Mouse (Mus musculus) hindbrain, embryonic 11.5 days (tissue): ENCODE data around the gene Castor1. TPM values are rescaled to one million over a fixed set of nuclear protein-coding genes. Genes with fewer than 3 reads are reported as not detected.
"Not testable (repeated sequence)": the region's sequence is repeated elsewhere in the genome, so short reads cannot be mapped to it uniquely, and the experiment has no call there.

Experiments
- ATAC-seq: fragments of 200-750 bp; cut with Nextera tagmentation; 2 replicates; pipeline ENCODE4 v1.8.0; 2017; ENCODE audit warnings: mild to moderate bottlenecking, moderate TSS enrichment, moderate library complexity; ENCODE audit not compliant: low FRiP score
- DNase-seq: peaks from one replicate; pipeline ENCODE4 v3.0.0-alpha.2; 2015; ENCODE audit warnings: low spot score
- H3K27ac ChIP-seq: fragments of 300-500 bp; sonication (generic); 2 replicates; pipeline ENCODE4 v1.5.1; 2014; ENCODE audit warnings: mild to moderate bottlenecking, low read depth, low read length
- H3K27me3 ChIP-seq: fragments of 300-500 bp; sonication (generic); 2 replicates; pipeline ENCODE4 v1.6.1; 2014; ENCODE audit warnings: mild to moderate bottlenecking, low read length, moderate library complexity, mixed read lengths; ENCODE audit not compliant: control insufficient read depth, insufficient read depth
- H3K36me3 ChIP-seq: fragments of 300-500 bp; sonication (generic); 2 replicates; pipeline ENCODE4 v1.6.1; 2014; ENCODE audit warnings: mild to moderate bottlenecking, low read length, moderate library complexity, mixed read lengths; ENCODE audit not compliant: control insufficient read depth, insufficient read depth
- H3K4me1 ChIP-seq: fragments of 300-500 bp; sonication (generic); replicated peaks from 2 replicates; pipeline ENCODE4 v1.6.1; 2014; ENCODE audit warnings: low read length, mixed read lengths; ENCODE audit not compliant: control insufficient read depth, insufficient read depth
- H3K4me2 ChIP-seq: fragments of 300-500 bp; sonication (generic); replicated peaks from 2 replicates; pipeline ENCODE4 v1.6.1; 2014; ENCODE audit warnings: mild to moderate bottlenecking, low read depth, low read length
- H3K4me3 ChIP-seq: fragments of 300-500 bp; sonication (generic); 2 replicates; pipeline ENCODE4 v1.5.1; 2014; ENCODE audit warnings: low read depth, low read length
- H3K9ac ChIP-seq: fragments of 300-500 bp; sonication (generic); 2 replicates; pipeline ENCODE4 v1.6.1; 2014; ENCODE audit warnings: low read depth, low read length
- H3K9me3 ChIP-seq: fragments of 300-500 bp; sonication (generic); 2 replicates; pipeline ENCODE4 v1.6.1; 2016; ENCODE audit warnings: low read length; ENCODE audit not compliant: control insufficient read depth
- WGBS: fragments of 180-500 bp; shearing (Covaris S2); extraction: QIAGEN DNeasy Blood & Tissue Kit; methylation state at CpG from one replicate; pipeline ENCODE4 v1.1.7; 2014; 5-methylcytosine and 5-hydroxymethylcytosine counted together
- polyA plus RNA-seq: library from polyadenylated mRNA; unstranded; fragments of >200 nt; fragmentation: Nextera tagmentation; extraction: Ambion mirVana; gene quantifications from 2 replicates; pipeline ENCODE4 v1.2.1, GENCODE M21; 2014

Castor1 gene
- 2.1 and 3.4 TPM in 2 replicates for polyA plus RNA-seq

- peaks cover 2% of the 10 kb centered on the region; the same call in 1 of the 2 replicates for H3K4me1 ChIP-seq
- H3K9me3 ChIP-seq, result no peaks in the 10 kb centered on the region
- H3K27ac ChIP-seq, result no peak within 1 kb of the TSS
- ATAC-seq (peak; percentile 77), DNase-seq (peak; percentile 82)
- 3% methylated on average over 55 of the region's 56 CpGs for WGBS
- H3K4me3 ChIP-seq, result peak within 1 kb of the TSS; percentile 44
- H3K9ac ChIP-seq, result peak within 1 kb of the TSS; percentile 55; the same call in 1 of the 2 replicates
- peaks cover 8% of the 10 kb centered on the region for H3K27me3 ChIP-seq
- H3K36me3 ChIP-seq, result no peaks in the 10 kb centered on the region
- H3K4me2 ChIP-seq, result peak within 1 kb of the TSS; percentile 91
These were observed at the start of gene Castor1 for GRCm38 (mm10) chr11:4217914-4218629. Gene Castor1, plus strand, starts transcription at chr11:4218225.

DNA sequence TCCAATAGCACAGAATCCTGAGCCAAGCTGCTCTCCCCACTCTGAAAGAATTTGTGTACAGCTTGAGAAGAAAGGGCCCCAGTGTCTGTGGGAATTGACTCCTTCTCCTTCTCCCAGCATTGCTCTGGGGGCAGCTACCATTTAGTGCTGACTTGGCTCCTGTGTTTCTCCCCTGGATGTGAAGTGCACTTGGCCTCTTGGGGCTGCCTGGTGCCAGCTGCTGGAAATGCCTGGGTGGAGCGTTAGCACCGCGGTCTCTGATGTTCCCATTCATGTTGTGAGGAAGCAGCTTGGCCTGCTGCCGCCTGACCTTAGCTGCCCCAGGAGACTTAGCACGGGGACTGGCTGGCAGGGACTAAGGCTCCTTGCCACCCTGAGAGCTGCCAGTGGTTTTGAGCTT, 43.4 kb upstream of the Castor1 start:
- no peak for DNase-seq
- 91% methylated on average over 5 of the region's 5 CpGs for WGBS
- Histone ChIP-seq H3K4me1 (no peaks in the 10 kb centered on the region), H3K4me2 (no peak overlapping the region), H3K9me3 (no peaks in the 10 kb centered on the region), H3K27ac (no peak overlapping the region), H3K27me3 (no peaks in the 10 kb centered on the region), H3K4me3 (no peak overlapping the region), H3K36me3 (peaks cover 37% of the 10 kb centered on the region), H3K9ac (no peak overlapping the region)
- no peak for ATAC-seq

- WGBS, result 84% methylated on average over 4 of the region's 4 CpGs
- no peak for ATAC-seq
- Histone ChIP-seq H3K27ac (no peak overlapping the region), H3K9me3 (no peaks in the 10 kb centered on the region), H3K9ac (no peak overlapping the region), H3K4me3 (no peak overlapping the region), H3K4me1 (no peaks in the 10 kb centered on the region), H3K27me3 (no peaks in the 10 kb centered on the region), H3K36me3 (peaks cover 40% of the 10 kb centered on the region), H3K4me2 (no peak overlapping the region)
- no peak for DNase-seq
These were observed 40.3 kb upstream of the Castor1 start for GRCm38 (mm10) chr11:4177716-4178115.

- no peak overlapping the region for H3K27ac ChIP-seq
- no peaks in the 10 kb centered on the region for H3K9me3 ChIP-seq
- peaks cover 10% of the 10 kb centered on the region for H3K36me3 ChIP-seq
- DNase-seq, result no peak
- no peak for ATAC-seq
- H3K4me3 ChIP-seq, result no peak overlapping the region
- WGBS, result 23% methylated on average over 1 of the region's 1 CpGs
- no peaks in the 10 kb centered on the region for H3K4me1 ChIP-seq
- H3K4me2 ChIP-seq, result no peak overlapping the region
- H3K9ac ChIP-seq, result no peak overlapping the region
- H3K27me3 ChIP-seq, result no peaks in the 10 kb centered on the region
These were observed 36.0 kb upstream of the Castor1 start for GRCm38 (mm10) chr11:4182061-4182460.

GRCm38 (mm10) chr11:4183511-4183910, 34.5 kb upstream of the Castor1 start:
- DNase-seq (no peak), ATAC-seq (no peak)
- H3K4me3 ChIP-seq, result no peak overlapping the region
- H3K9me3 ChIP-seq, result no peaks in the 10 kb centered on the region
- no peak overlapping the region for H3K27ac ChIP-seq
- no peak overlapping the region for H3K4me2 ChIP-seq
- H3K4me1 ChIP-seq, result no peaks in the 10 kb centered on the region; the same call in 1 of the 2 replicates
- H3K9ac ChIP-seq, result no peak overlapping the region
- no peaks in the 10 kb centered on the region for H3K27me3 ChIP-seq
- H3K36me3 ChIP-seq, result peaks cover 3% of the 10 kb centered on the region; the same call in 1 of the 2 replicates

DNA sequence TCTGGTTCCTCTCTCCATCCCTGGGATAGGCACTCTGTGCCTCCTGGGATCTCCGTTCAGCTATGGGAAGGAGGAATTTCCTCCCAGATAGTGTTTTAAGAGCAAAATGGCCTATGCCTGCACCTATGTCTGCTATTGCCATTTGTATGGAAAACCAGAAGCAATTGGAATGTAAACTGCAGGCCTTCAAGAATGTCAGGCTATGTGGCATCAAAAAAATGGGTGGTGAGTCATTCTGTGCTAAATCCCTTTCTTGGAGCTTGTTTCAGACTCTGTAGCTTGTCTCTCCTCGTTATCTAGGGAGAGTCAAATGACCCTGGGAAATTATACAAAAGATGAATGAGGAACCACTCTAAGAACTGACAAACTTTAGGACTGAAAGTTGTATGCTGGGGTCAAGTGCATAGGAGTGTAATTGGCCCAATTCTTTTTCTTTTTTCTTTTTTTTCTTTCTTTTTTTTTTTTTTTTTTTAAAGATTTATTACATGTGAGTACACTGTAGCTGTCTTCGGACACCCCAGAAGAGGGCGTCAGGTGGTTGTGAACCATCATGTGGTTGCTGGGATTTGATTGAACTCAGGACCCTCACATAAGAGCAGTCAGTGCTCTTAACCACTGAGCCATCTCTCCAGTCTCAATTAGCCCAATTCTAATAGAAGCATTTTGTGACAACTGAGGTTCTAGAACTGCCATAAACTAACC, 33.6 kb upstream of the Castor1 start:
- Histone ChIP-seq H3K27me3 (no peaks in the 10 kb centered on the region), H3K4me2 (no peak overlapping the region), H3K9ac (no peak overlapping the region), H3K27ac (no peak overlapping the region), H3K4me1 (no peaks in the 10 kb centered on the region; the same call in 1 of the 2 replicates), H3K9me3 (no peaks in the 10 kb centered on the region), H3K36me3 (0 out of 2 replicates have a peak, but pooled peaks cover 3% of the 10 kb centered on the region), H3K4me3 (no peak overlapping the region)
- 78% methylated on average over 4 of the region's 4 CpGs for WGBS
- no peak for ATAC-seq
- DNase-seq, result no peak

DNA sequence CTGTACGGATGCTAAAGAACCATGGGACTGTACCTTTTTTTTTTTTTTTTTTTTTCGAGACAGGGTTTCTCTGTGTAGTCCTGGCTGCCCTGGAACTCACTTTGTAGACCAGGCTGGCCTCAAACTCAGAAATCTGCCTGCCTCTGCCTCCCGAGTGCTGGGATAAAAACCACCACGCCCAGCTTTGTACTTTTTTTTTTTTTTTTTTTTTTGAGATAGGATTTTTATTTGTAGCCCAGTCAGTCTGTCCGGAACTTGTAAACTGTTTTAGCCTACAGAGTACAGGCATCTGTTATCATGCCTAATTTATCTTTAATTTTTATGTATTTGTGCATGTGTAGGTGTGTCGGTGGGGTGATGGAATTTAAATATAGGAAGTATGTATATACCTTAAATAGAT, 32.5 kb upstream of the Castor1 start:
- not testable (repeated sequence) for H3K4me3 ChIP-seq, ATAC-seq, H3K4me1 ChIP-seq, H3K9me3 ChIP-seq, H3K4me2 ChIP-seq, H3K36me3 ChIP-seq, H3K9ac ChIP-seq, H3K27me3 ChIP-seq, DNase-seq, H3K27ac ChIP-seq
- 88% methylated on average over 6 of the region's 6 CpGs for whole genome bisulfite sequencing

DNA sequence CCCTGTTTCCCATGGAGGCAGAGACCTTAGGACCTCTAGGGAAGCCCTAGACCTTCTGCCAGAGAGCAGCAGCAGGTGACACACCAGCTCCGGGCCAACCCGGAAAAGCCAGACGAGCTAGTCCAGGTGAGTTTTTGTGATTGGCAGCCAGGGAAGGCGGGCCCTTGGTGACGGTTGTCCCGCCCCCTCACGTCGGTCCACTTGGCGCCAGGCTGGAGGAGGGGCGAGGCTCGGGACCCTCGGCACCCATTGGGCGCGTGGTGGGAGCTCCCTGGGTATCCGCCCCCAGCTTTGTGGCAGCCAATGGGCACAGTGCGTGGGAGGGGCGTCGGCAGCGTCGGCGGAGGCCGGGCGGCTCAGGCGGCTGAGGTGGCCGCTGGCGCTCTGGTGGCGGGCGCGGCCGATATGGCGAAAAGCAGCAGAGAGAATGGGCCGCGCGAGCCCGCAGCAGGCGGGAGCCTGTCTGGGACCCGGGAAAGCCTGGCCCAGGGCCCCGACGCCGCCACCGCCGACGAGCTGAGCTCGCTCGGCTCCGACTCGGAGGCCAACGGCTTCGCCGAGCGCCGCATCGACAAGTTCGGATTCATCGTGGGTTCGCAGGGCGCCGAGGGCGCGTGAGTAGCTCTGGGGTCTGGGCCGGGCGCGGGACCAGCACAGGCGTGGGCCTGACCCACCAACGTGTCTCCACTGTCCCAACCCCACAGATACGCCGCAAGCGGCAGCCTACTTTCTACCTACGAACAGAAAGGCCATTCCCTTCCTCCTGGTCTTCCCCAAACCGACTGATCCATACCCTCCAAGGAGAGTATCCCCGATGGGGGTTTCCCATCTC, 31.3 kb upstream of the Castor1 start, which contains the start of gene Tbc1d10a:
Tbc1d10a (plus strand) TSS at position 304 of the 832 bp plus-strand sequence.
- Histone ChIP-seq H3K27ac (no peak within 1 kb of the TSS), H3K4me3 (peak within 1 kb of the TSS; percentile 61), H3K4me2 (peak within 1 kb of the TSS; percentile 84), H3K27me3 (no peaks in the 10 kb centered on the region), H3K4me1 (no peaks in the 10 kb centered on the region; the same call in 1 of the 2 replicates), H3K9ac (peak within 1 kb of the TSS; percentile 77), H3K9me3 (no peaks in the 10 kb centered on the region), H3K36me3 (no peaks in the 10 kb centered on the region)
- WGBS, result 1% methylated on average over 67 of the region's 71 CpGs
- ATAC-seq (peak; percentile 99), DNase-seq (peak; percentile 97)
